Mouse (Mus musculus) MEL (cell line): Measurements from ENCODE around the gene Ppip5k2. TPM values are rescaled to one million over a fixed set of nuclear protein-coding genes. Genes with fewer than 3 reads are reported as not detected.

Experiments
- DNase-seq: peaks from one replicate; pipeline ENCODE4 v3.0.0; 2011; ENCODE audit warnings: low read depth, low spot score
- H3K27ac ChIP-seq: 2 replicates; pipeline ENCODE4 v1.5.1; 2012; ENCODE audit warnings: low read depth, mild to moderate bottlenecking, control low read depth, low read length, moderate library complexity; ENCODE audit not compliant: control insufficient read depth
- H3K27me3 ChIP-seq, 2 experiments: fragments of 150-350 bp in 1 of 2; sonication (generic) in 1 of 2; 2 replicates each; pipeline ENCODE4 v1.6.1; 2012; ENCODE audit warnings: low read length in 2 of 2, mild to moderate bottlenecking in 2 of 2, improper control_type of control experiment in 1 of 2, moderate library complexity in 1 of 2; ENCODE audit not compliant: insufficient read depth in 2 of 2, control insufficient read depth in 1 of 2
- H3K36me3 ChIP-seq, 2 experiments: 2 replicates each; pipeline ENCODE4 v1.6.1; 2012 to 2014; ENCODE audit warnings: low read length in 2 of 2, improper control_type of control experiment in 1 of 2, inconsistent platforms in 1 of 2, mild to moderate bottlenecking in 1 of 2; ENCODE audit not compliant: insufficient read depth in 2 of 2, control insufficient read depth in 1 of 2
- H3K4me1 ChIP-seq, 2 experiments: fragments of 150-350 bp in 1 of 2; sonication (generic) in 1 of 2; 2 replicates each; pipeline ENCODE4 v1.6.1; 2012; ENCODE audit warnings: low read length in 2 of 2, improper control_type of control experiment in 1 of 2, mild to moderate bottlenecking in 1 of 2; ENCODE audit not compliant: insufficient read depth in 2 of 2, control insufficient read depth in 1 of 2
- H3K4me3 ChIP-seq, 2 experiments: fragments of 150-350 bp in 1 of 2; sonication (generic) in 1 of 2; 2 replicates each; pipeline ENCODE4 v1.5.1; 2012; ENCODE audit warnings: low read depth in 2 of 2, low read length in 2 of 2, mild to moderate bottlenecking in 2 of 2, moderate library complexity in 2 of 2, control low read depth in 1 of 2, improper control_type of control experiment in 1 of 2; ENCODE audit not compliant: control insufficient read depth in 1 of 2, insufficient read depth in 1 of 2
- H3K79me2 ChIP-seq: 2 replicates; pipeline ENCODE4 v1.6.1; 2012; ENCODE audit warnings: mild to moderate bottlenecking, low read length, moderate library complexity; ENCODE audit not compliant: control insufficient read depth, poor library complexity, insufficient read depth
- H3K9ac ChIP-seq: 2 replicates; pipeline ENCODE4 v1.6.1; 2012; ENCODE audit warnings: low read depth, mild to moderate bottlenecking, control low read depth, low read length, moderate library complexity; ENCODE audit not compliant: control insufficient read depth, poor library complexity, severe bottlenecking
- H3K9me3 ChIP-seq: fragments of 150-350 bp; sonication (generic); replicated peaks from 2 replicates; pipeline ENCODE4 v1.6.1; 2012; ENCODE audit warnings: mild to moderate bottlenecking, low read length, improper control_type of control experiment, moderate library complexity; ENCODE audit not compliant: insufficient read depth
- BHLHE40 ChIP-seq: IDR thresholded peaks from 2 replicates; pipeline ENCODE4 v1.6.1; 2012; ENCODE audit warnings: low read depth, mild to moderate bottlenecking, inconsistent platforms, low read length, improper control_type of control experiment, borderline replicate concordance
- CHD2 ChIP-seq: IDR thresholded peaks from 2 replicates; pipeline ENCODE4 v1.6.1; 2011; ENCODE audit warnings: low read length, improper control_type of control experiment
- CTCF ChIP-seq, 3 experiments: IDR thresholded peaks in 2 of 3; conservative IDR thresholded peaks in 1 of 3; 2 replicates each; pipeline ENCODE4 v1.5.1; 2011 to 2012; ENCODE audit warnings: low read length in 3 of 3, low read depth in 2 of 3, mild to moderate bottlenecking in 2 of 3, improper control_type of control experiment in 1 of 3, inconsistent platforms in 1 of 3, mixed read lengths in 1 of 3, moderate library complexity in 1 of 3; ENCODE audit not compliant: control insufficient read depth in 1 of 3, insufficient read depth in 1 of 3, poor library complexity in 1 of 3, severe bottlenecking in 1 of 3
- ELF1 ChIP-seq: IDR thresholded peaks from 2 replicates; pipeline ENCODE4 v1.6.1; 2014; ENCODE audit warnings: low read depth, mild to moderate bottlenecking, inconsistent platforms, low read length, improper control_type of control experiment, moderate library complexity
- GABPA ChIP-seq: IDR thresholded peaks from 2 replicates; pipeline ENCODE4 v1.6.1; 2012; ENCODE audit warnings: low read depth, mild to moderate bottlenecking, inconsistent platforms, low read length, improper control_type of control experiment, moderate library complexity
- GATA1 ChIP-seq: IDR thresholded peaks from 2 replicates; pipeline ENCODE4 v1.6.1; 2011; ENCODE audit warnings: low read depth, low read length, improper control_type of control experiment
- HCFC1 ChIP-seq: IDR thresholded peaks from 2 replicates; pipeline ENCODE4 v1.6.1; 2012; ENCODE audit warnings: low read depth, mild to moderate bottlenecking, inconsistent platforms, low read length, improper control_type of control experiment, moderate library complexity
- MAZ ChIP-seq: IDR thresholded peaks from 2 replicates; pipeline ENCODE4 v1.6.1; 2012; ENCODE audit warnings: low read depth, mild to moderate bottlenecking, inconsistent platforms, low read length, improper control_type of control experiment
- MEF2A ChIP-seq: IDR thresholded peaks from 2 replicates; pipeline ENCODE4 v1.6.1; 2014; ENCODE audit warnings: low read depth, mild to moderate bottlenecking, inconsistent platforms, low read length, improper control_type of control experiment; ENCODE audit not compliant: poor library complexity, insufficient replicate concordance, severe bottlenecking; ENCODE audit errors: extremely low read depth
- POLR2A ChIP-seq, 2 experiments: IDR thresholded peaks; 2 replicates each; pipeline ENCODE4 v1.6.1; 2011 to 2012; ENCODE audit warnings: low read length in 2 of 2, mild to moderate bottlenecking in 2 of 2, control low read depth in 1 of 2, improper control_type of control experiment in 1 of 2, low read depth in 1 of 2, moderate library complexity in 1 of 2; ENCODE audit not compliant: control insufficient read depth in 1 of 2, insufficient read depth in 1 of 2, poor library complexity in 1 of 2
- RAD21 ChIP-seq: IDR thresholded peaks from 2 replicates; pipeline ENCODE4 v1.6.1; 2011; ENCODE audit warnings: mild to moderate bottlenecking, low read depth, low read length, improper control_type of control experiment
- RCOR1 ChIP-seq: IDR thresholded peaks from 2 replicates; pipeline ENCODE4 v1.6.1; 2012; ENCODE audit warnings: low read depth, mild to moderate bottlenecking, inconsistent platforms, low read length, improper control_type of control experiment
- SMC3 ChIP-seq: IDR thresholded peaks from 2 replicates; pipeline ENCODE4 v1.6.1; 2011; ENCODE audit warnings: low read depth, low read length, improper control_type of control experiment
- TCF12 ChIP-seq: IDR thresholded peaks from 2 replicates; pipeline ENCODE4 v1.6.1; 2014; ENCODE audit warnings: low read depth, mild to moderate bottlenecking, inconsistent platforms, low read length, improper control_type of control experiment, moderate library complexity
- ZC3H11A ChIP-seq: IDR thresholded peaks from 2 replicates; pipeline ENCODE4 v1.6.1; 2012; ENCODE audit warnings: low read depth, mild to moderate bottlenecking, inconsistent platforms, low read length, improper control_type of control experiment
- ZKSCAN1 ChIP-seq: IDR thresholded peaks from 2 replicates; pipeline ENCODE4 v1.6.1; 2012; ENCODE audit warnings: low read depth, mild to moderate bottlenecking, inconsistent platforms, low read length, improper control_type of control experiment, moderate library complexity
- ZMIZ1 ChIP-seq: IDR thresholded peaks from 2 replicates; pipeline ENCODE4 v1.6.1; 2012; ENCODE audit warnings: low read depth, mild to moderate bottlenecking, inconsistent platforms, low read length, improper control_type of control experiment, moderate library complexity
- polyA plus RNA-seq, 2 experiments: library from polyadenylated mRNA; stranded (reverse) in 1 of 2; unstranded in 1 of 2; fragments of >175 nt in 1 of 2; fragments of >200 nt in 1 of 2; gene quantifications; 2 replicates each; pipeline versions ENCODE4 v1.2.1 to v1.2.4; 2012; ENCODE audit warnings: low replicate concordance in 2 of 2, low read depth in 1 of 2; ENCODE audit not compliant: insufficient read length in 2 of 2, insufficient read depth in 1 of 2, missing spikeins in 1 of 2
- total RNA-seq: library from RNA; depleted of rRNA; stranded (reverse); fragments of 300-350 nt; gene quantifications from 2 replicates; pipeline ENCODE4 v1.2.3, GENCODE M21; 2012

Ppip5k2 gene
- total and polyA plus RNA-seq, 3 experiments: 47.2 to 651 (median 60.7) TPM

DNA sequence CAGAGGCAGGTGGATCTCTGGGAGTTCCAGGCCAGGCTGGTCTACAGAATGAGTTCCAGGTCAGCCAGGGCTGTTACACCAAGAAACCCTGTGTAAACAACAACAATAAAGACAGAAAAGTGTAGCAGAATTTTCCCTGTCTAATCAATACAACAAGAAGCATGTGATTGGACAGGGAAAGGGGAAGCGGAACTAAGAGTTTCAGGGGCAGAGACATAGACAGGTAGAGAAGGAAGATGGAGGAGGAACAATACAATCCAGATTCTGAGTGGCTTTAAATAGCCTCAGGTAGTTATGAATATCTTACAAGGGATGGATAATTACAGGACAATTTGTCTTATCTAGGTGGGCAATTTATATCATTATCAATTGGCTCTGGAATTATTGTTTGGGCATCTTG, 102.9 kb downstream of the Ppip5k2 start:
- Histone ChIP-seq H3K79me2 (no peaks in the 10 kb centered on the region), H3K4me3 (no peak overlapping the region), H3K27me3 (no peaks in the 10 kb centered on the region), H3K9ac (no peak overlapping the region), H3K27ac (no peak overlapping the region), H3K9me3 (no peaks in the 10 kb centered on the region), H3K4me1 (peaks cover 7 to 8% of the 10 kb centered on the region in 2 experiments), H3K36me3 (peaks cover 0 to 13% of the 10 kb centered on the region in 2 experiments; a peak in 2 of 4 replicates)
- no peak for DNase-seq
- no peak for TF ChIP-seq MAZ
- TF ChIP-seq ZKSCAN1: no peak
- TF ChIP-seq GATA1: no peak
- no peak for TF ChIP-seq HCFC1
- no peak for TF ChIP-seq RCOR1
- no peak for TF ChIP-seq CHD2
- no peak for TF ChIP-seq TCF12
- TF ChIP-seq SMC3: no peak
- no peak for TF ChIP-seq BHLHE40

GRCm38 (mm10) chr1:97662324-97662723, 107.9 kb downstream of the Ppip5k2 start:
- Histone ChIP-seq H3K4me1 (peaks cover 10 to 14% of the 10 kb centered on the region in 2 experiments), H3K27me3 (no peaks in the 10 kb centered on the region), H3K9me3 (no peaks in the 10 kb centered on the region), H3K4me3 (peak overlapping the region; percentile 79 to 97), H3K27ac (no peak overlapping the region), H3K79me2 (peaks cover 33% of the 10 kb centered on the region), H3K9ac (peak overlapping the region; percentile 71), H3K36me3 (peaks cover 0 to 28% of the 10 kb centered on the region in 2 experiments; a peak in 2 of 4 replicates)
- peak; percentile 63 for DNase-seq
- TF ChIP-seq ELF1: no peak
- no peak for TF ChIP-seq CTCF (IDR thresholded peaks at IDR 0.05 in 2 of 3, conservative IDR thresholded peaks at IDR 0.05 in 1 of 3; ENCODE audit: control insufficient read depth in 1 of 3, insufficient read depth in 1 of 3, low read depth in 2 of 3, low read length in 3 of 3, poor library complexity in 1 of 3, severe bottlenecking in 1 of 3)
- no peak for TF ChIP-seq POLR2A (IDR thresholded peaks at IDR 0.05; ENCODE audit: control insufficient read depth in 1 of 2, insufficient read depth in 1 of 2, low read depth in 1 of 2, low read length in 2 of 2, poor library complexity in 1 of 2)
- TF ChIP-seq GABPA: no peak
- no peak for TF ChIP-seq ZC3H11A
- TF ChIP-seq RAD21: no peak
- no peak for TF ChIP-seq MEF2A
- TF ChIP-seq ZMIZ1: no peak
